Mouse (Mus musculus): ENCODE measurements around the gene Trim56. TPM values are rescaled to one million over a fixed set of nuclear protein-coding genes. Genes with fewer than 3 reads are reported as not detected.
"Not testable (repeated sequence)": the region's sequence is repeated elsewhere in the genome, so short reads cannot be mapped to it uniquely, and the experiment has no call there.

Trim56 gene
- 3.7 and 3.8 TPM in 2 replicates for polyA plus RNA-seq (2016; fragmentation: Nextera tagmentation; extraction: Ambion mirVana)

DNA sequence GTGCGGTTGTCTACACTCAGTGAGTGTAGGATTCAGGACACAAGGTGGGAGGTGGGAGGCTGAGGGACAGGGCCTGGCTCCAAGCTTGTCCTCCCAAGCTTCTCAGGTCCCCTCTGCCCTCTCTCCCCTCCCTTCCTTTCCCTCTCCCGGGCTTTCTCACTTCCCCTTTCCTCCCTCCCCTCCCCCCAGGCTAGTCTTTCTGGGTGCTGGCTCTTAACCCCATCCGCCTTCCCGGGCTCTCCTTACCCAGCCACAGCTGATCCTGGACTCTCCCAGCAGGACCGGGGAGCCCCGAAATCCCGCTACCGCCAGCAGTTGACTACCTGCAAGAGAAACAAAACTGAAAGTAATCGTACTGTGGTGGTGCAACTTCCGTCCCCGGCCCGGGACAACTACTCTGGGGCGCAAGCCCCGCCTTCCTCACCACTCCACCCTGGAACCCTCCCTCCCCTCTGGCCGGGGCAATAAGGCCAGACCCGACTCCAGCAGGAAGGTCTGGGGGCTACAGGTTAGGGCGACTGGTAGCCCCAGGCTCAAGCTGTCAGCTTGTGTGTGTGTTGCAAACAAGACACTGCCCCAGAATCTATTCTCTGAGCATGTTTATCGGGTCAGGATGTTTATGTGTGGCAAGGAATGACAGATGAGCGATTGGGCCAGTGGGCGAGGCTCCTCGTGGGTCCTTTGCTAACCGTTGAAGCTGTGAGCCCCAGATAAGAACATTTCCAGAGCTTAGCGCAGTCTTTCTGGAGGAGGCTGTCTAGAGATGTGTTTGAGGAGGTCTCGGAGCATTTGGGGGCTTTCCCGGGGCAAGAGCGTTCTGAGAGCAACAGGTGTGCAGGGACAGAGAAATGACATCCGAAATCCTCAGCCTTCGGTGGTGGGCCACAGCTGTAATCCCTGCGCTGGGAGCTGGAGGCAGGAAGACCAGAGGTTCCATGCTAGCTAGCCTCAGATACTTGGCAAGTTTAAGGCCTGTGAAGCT is at the start of gene Trim56:
Gene Trim56, minus strand, starts transcription at position 344 of the 982 bp plus-strand sequence.
- Histone ChIP-seq H3K4me1 (peaks cover 26% of the 10 kb centered on the region), H3K27me3 (replicated peaks; ENCODE audit: low read depth, poor library complexity, severe bottlenecking) (no peaks in the 10 kb centered on the region), H3K4me3 (peak within 1 kb of the TSS; percentile 71), H3K36me3 (replicated peaks) (peaks cover 36% of the 10 kb centered on the region), H3K9me3 (peaks cover 7% of the 10 kb centered on the region; the same call in 1 of the 2 replicates), H3K27ac (replicated peaks) (peak within 1 kb of the TSS; percentile 92)
- DNase-seq (ENCODE audit: low spot score) = peak; percentile 67
- 11% methylated on average over 29 of the region's 29 CpGs for WGBS

DNA sequence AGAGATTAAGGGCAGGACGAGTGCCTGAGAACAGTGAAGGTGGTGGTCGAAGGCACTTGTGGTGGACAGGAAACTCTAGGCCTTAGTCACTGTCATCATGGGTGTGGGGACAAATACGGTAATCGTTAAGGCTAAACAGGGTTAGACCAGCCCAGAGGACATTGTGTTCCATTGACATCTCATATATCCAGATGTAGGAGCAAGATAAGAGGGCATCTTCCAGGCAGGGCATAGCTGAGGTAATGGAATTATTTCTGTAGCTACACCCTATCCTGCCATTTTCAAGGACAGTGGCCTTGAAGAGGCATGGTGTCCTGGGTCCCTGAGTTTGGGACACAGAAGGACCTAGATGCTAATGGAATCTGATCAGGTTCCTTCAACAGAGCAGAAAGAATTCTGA is 45.8 kb upstream of the Trim56 start:
- Histone ChIP-seq H3K4me1 (no peaks in the 10 kb centered on the region), H3K4me3 (no peak overlapping the region), H3K27me3 (replicated peaks; ENCODE audit: low read depth, poor library complexity, severe bottlenecking) (no peaks in the 10 kb centered on the region), H3K9me3 (peaks cover 15% of the 10 kb centered on the region; the same call in 1 of the 2 replicates), H3K36me3 (replicated peaks) (no peaks in the 10 kb centered on the region), H3K27ac (replicated peaks) (no peak overlapping the region)
- 80% methylated on average over 4 of the region's 4 CpGs for WGBS
- DNase-seq (ENCODE audit: low spot score) = no peak

GRCm38 (mm10) chr5:137159461-137159860 is 43.5 kb upstream of the Trim56 start:
- no peak for DNase-seq (ENCODE audit: low spot score)
- WGBS = 32% methylated on average over 11 of the region's 11 CpGs
- no peaks in the 10 kb centered on the region for H3K27me3 ChIP-seq (replicated peaks; ENCODE audit: low read depth, poor library complexity, severe bottlenecking)
- no peaks in the 10 kb centered on the region for H3K4me1 ChIP-seq
- no peak overlapping the region for H3K4me3 ChIP-seq
- H3K36me3 ChIP-seq (replicated peaks) = no peaks in the 10 kb centered on the region
- peaks cover 24% of the 10 kb centered on the region; the same call in 1 of the 2 replicates for H3K9me3 ChIP-seq
- no peak overlapping the region for H3K27ac ChIP-seq (replicated peaks)

DNA sequence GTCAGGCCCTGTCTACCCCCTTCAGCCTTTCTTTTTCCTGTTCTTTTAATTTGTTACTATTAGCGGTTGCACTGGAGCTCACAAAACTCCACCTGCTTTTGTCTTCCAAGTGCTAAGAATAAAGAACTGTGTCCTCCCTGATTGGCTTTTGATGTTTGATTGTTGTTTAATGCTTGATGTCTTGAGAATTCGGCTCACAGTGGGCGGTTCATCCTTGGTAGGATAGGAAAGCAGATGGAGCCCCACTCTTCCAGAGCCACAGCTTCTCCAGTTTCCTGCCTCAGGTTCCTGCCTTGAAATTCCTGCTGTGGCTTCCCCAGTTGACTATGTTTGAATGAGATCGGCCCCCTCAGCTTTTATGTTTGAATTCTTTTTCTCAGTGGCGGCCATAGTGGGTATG is 37.3 kb upstream of the Trim56 start:
- Histone ChIP-seq H3K27me3 (replicated peaks; ENCODE audit: low read depth, poor library complexity, severe bottlenecking) (no peaks in the 10 kb centered on the region), H3K36me3 (replicated peaks) (no peaks in the 10 kb centered on the region), H3K27ac (replicated peaks) (no peak overlapping the region), H3K4me1 (no peaks in the 10 kb centered on the region), H3K4me3 (no peak overlapping the region), H3K9me3 (peaks cover 27% of the 10 kb centered on the region)
- DNase-seq (ENCODE audit: low spot score) = no peak
- WGBS = 91% methylated on average over 5 of the region's 5 CpGs

DNA sequence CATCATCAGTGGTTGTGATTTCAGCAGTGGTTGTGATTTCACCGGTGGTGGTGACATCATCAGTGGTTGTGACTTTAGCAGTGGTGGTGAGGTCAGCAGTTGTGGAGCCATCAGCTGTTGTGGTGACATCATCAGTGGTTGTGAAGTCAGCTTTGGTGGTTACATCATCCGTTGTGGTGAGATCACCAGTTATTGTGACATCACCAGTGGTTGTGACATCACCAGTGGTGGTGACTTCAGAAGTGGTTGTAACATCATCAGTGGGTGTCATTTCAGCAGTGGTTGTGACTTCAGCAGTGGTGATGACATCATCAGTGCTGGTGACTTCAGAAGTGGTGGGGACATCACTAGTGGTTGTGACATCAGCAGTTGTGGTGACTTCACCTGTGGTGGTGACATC is 36.6 kb upstream of the Trim56 start:
- H3K4me3 ChIP-seq = no peak overlapping the region
- peaks cover 22% of the 10 kb centered on the region for H3K9me3 ChIP-seq
- H3K4me1 ChIP-seq = no peaks in the 10 kb centered on the region
- H3K36me3 ChIP-seq (replicated peaks) = no peaks in the 10 kb centered on the region
- DNase-seq (ENCODE audit: low spot score) = peak; percentile 12
- H3K27ac ChIP-seq (replicated peaks) = no peak overlapping the region
- H3K27me3 ChIP-seq (replicated peaks; ENCODE audit: low read depth, poor library complexity, severe bottlenecking) = no peaks in the 10 kb centered on the region
- WGBS = 61% methylated on average over 2 of the region's 2 CpGs

DNA sequence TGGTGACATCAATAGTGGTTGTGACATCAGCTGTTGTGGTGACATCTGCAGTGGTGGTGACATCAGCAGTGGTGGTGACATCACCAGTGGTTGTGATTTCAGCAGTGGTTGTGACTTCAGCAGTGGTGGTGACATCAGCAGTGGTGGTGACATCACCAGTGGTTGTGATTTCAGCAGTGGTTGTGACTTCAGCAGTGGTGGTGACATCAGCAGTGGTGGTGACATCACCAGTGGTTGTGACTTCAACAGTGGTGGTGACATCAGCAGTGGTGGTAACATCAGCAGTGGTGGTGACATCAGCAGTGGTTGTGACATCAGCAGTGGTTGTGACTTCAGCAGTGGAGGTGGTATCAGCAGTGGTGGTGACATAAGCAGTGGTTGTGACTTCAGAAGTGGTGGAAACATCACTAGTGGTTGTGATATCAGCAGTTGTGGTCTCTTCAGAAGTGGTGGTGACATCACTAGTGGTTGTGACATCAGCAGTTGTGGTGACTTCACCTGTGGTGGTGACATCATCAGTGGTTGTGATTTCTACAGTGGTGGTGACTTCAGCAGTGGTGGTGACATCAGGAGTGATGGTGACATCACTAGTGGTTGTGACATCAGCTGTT is 33.4 kb upstream of the Trim56 start, which contains the start of gene Muc3:
Gene Muc3, minus strand, starts transcription at position 51 of the 611 bp plus-strand sequence.
- H3K27me3 ChIP-seq (replicated peaks; ENCODE audit: low read depth, poor library complexity, severe bottlenecking); DNase-seq (ENCODE audit: low spot score); H3K4me3 ChIP-seq; H3K36me3 ChIP-seq (replicated peaks); H3K9me3 ChIP-seq; H3K27ac ChIP-seq (replicated peaks); H3K4me1 ChIP-seq: not testable (repeated sequence)

DNA sequence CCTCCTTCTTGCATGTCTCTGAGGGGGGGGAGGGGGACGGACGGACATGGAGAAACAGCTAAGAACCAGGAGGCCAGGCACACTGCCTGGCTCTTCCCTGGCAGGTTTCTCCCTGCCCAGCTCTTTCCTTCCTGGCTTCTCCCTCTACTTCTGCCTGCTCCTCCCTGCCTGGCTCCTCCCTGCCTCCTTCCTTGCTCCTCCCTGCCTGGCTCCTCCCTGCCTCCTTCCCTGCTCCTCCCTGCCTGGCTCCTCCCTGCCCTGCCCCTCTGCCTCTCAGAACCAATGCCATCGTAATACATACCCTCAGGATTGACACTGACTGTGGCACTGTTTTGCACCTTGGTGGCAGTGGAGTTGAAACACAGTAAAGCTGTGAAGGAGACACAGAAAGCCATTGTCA is 24.8 kb upstream of the Trim56 start:
- WGBS = 36% methylated on average over 3 of the region's 3 CpGs

DNA sequence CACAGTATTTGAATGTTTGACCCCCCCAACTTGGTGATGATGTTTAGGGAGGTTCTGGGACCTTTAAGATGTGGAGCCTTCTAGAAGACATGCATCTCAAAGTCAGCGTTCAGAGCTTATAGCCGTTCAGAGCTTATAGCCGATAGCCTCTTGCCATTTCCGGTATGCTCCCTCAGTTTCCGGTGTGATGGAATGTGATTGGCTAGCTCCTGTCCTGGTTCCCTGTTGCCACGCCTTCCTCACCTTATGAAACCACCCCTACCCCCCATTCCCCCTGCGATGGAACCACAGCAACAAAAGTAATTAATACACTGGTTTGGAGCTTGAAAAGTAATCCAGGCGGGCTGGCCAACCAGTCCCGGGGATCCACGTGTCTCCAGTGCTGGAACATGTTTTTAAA is 23.0 kb upstream of the Trim56 start:
- DNase-seq (ENCODE audit: low spot score) = no peak
- Histone ChIP-seq H3K36me3 (replicated peaks) (no peaks in the 10 kb centered on the region), H3K27ac (replicated peaks) (no peak overlapping the region), H3K4me1 (no peaks in the 10 kb centered on the region), H3K9me3 (peaks cover 5% of the 10 kb centered on the region), H3K27me3 (replicated peaks; ENCODE audit: low read depth, poor library complexity, severe bottlenecking) (no peaks in the 10 kb centered on the region), H3K4me3 (no peak overlapping the region)
- WGBS = 90% methylated on average over 10 of the region's 10 CpGs

More for the DNA sequence above, 24.8 kb upstream of the Trim56 start:
- DNase-seq (ENCODE audit: low spot score) = no peak
- Histone ChIP-seq H3K27me3 (replicated peaks; ENCODE audit: low read depth, poor library complexity, severe bottlenecking) (no peaks in the 10 kb centered on the region), H3K4me3 (no peak overlapping the region), H3K9me3 (peaks cover 5% of the 10 kb centered on the region), H3K36me3 (replicated peaks) (no peaks in the 10 kb centered on the region), H3K4me1 (no peaks in the 10 kb centered on the region), H3K27ac (replicated peaks) (no peak overlapping the region)

- DNase-seq (ENCODE audit: low spot score) = peak; percentile 65
- Histone ChIP-seq H3K27me3 (replicated peaks; ENCODE audit: low read depth, poor library complexity, severe bottlenecking) (no peaks in the 10 kb centered on the region), H3K36me3 (replicated peaks) (no peaks in the 10 kb centered on the region), H3K4me1 (no peaks in the 10 kb centered on the region), H3K27ac (replicated peaks) (no peak overlapping the region), H3K4me3 (no peak overlapping the region), H3K9me3 (peaks cover 5% of the 10 kb centered on the region)
- WGBS = 32% methylated on average over 11 of the region's 11 CpGs
These were observed 18.9 kb upstream of the Trim56 start for GRCm38 (mm10) chr5:137134959-137135358.

- DNase-seq (ENCODE audit: low spot score) = peak; percentile 69
- WGBS = under 1% methylated on average over 3 of the region's 3 CpGs
- no peaks in the 10 kb centered on the region for H3K36me3 ChIP-seq (replicated peaks)
- no peak overlapping the region for H3K27ac ChIP-seq (replicated peaks)
- peaks cover 12% of the 10 kb centered on the region for H3K4me1 ChIP-seq
- no peaks in the 10 kb centered on the region for H3K27me3 ChIP-seq (replicated peaks; ENCODE audit: low read depth, poor library complexity, severe bottlenecking)
- H3K9me3 ChIP-seq = peaks cover under 1% of the 10 kb centered on the region; the same call in 1 of the 2 replicates
- no peak overlapping the region for H3K4me3 ChIP-seq
These were observed 15.5 kb upstream of the Trim56 start for GRCm38 (mm10) chr5:137131490-137131889.

DNA sequence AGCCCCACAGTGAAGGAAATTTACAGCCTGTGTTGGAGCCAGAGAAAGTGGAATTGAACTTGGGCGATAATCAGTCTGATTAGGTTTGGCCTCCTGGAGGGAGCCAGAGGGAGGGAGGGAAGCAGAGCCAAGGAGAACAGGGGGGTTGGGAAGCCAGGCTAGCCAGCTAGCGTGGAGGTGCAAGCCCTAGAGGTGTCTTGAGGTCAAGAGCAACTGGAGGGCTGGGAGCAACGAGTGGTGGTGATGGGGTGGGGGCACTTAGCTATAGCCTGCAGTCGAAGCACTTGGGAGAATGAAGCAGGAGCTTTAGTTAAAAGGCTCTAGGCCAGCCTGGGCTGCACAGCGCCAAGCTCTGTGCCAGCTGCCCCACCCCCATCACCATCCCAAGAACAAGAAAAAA is 13.3 kb upstream of the Trim56 start:
- Histone ChIP-seq H3K27me3 (replicated peaks; ENCODE audit: low read depth, poor library complexity, severe bottlenecking) (no peaks in the 10 kb centered on the region), H3K4me1 (peaks cover 15% of the 10 kb centered on the region), H3K4me3 (no peak overlapping the region), H3K9me3 (no peaks in the 10 kb centered on the region), H3K36me3 (replicated peaks) (no peaks in the 10 kb centered on the region), H3K27ac (replicated peaks) (no peak overlapping the region)
- no peak for DNase-seq (ENCODE audit: low spot score)
- WGBS = 23% methylated on average over 5 of the region's 5 CpGs

GRCm38 (mm10) chr5:137123516-137123915 is 7.5 kb upstream of the Trim56 start:
- H3K4me1 ChIP-seq = peaks cover 13% of the 10 kb centered on the region
- H3K27me3 ChIP-seq (replicated peaks; ENCODE audit: low read depth, poor library complexity, severe bottlenecking) = no peaks in the 10 kb centered on the region
- no peak overlapping the region for H3K4me3 ChIP-seq
- no peaks in the 10 kb centered on the region for H3K9me3 ChIP-seq
- 76% methylated on average over 4 of the region's 4 CpGs for WGBS
- H3K27ac ChIP-seq (replicated peaks) = peak overlapping the region; percentile 35; the same call in 1 of the 2 replicates
- no peaks in the 10 kb centered on the region for H3K36me3 ChIP-seq (replicated peaks)
- DNase-seq (ENCODE audit: low spot score) = no peak
